Mouse (Mus musculus) 3134 (cell line): Measurements from ENCODE around the gene Iqschfp.

Experiments used
- DNase-seq: peaks from one replicate; pipeline ENCODE4 v3.0.0-alpha.2; 2011; ENCODE audit warnings: low spot score; ENCODE audit not compliant: insufficient read length; ENCODE audit errors: extremely low read depth

The Iqschfp gene

DNA sequence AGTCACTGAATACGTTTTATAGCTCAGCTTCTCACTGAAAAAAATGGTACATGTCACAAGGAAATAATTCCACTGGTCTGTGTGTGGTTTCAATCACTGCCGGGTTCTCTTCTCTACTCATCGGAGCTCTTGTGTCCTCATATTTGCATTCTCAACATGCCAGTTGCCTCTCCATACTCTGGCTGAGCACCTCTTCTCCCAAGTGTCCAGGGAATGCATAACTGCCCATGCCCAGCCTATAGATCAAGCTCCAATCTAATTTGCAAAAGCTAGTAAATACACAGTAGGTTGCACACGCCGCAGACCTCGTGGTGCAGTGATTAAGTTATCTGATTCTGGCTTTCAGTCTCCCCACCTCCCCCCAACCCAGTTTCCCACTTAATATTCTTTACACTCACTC is 433.5 kb downstream of the Iqschfp start:
- no peak for DNase-seq

GRCm38 (mm10) chr3:68332515-68332914 is 440.5 kb downstream of the Iqschfp start:
- DNase-seq: no peak

DNA sequence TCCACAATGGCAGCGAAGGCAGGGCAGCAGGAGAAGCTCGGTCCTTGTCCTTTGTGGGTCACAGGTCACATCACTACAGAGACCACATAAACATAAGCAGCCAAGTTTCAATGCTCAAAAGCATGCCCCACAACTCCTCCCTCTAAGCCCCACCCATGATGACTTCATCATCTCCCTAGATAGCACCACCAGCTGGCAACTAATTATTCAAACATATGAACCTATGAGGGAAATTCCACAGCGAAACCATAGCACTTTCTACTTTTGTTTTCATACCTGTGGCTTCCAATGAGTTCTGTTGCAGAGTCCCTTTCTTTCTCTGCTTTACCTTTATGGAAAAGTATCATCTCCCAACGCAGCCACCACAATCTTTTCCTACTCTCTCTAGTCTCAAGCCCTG is 443.5 kb downstream of the Iqschfp start:
- DNase-seq: no peak

DNA sequence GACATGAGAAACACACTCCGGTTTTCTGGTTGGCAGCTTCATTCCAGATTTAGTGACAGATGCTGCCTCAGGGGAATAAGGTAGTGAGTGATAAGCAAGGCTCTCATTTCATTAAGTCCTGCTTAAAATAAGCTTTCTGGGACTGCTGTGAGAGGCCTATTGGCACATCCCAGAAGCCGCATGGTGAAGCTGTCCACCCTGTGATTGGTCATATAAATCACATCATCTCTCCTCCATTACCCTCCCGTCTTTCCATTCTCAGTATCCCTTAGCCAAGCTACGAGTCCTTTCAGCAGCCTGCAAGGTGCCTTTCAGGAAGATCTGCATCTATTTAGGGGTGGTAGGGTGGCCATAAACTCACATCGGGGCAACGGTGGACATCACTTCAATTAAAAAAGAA is 458.6 kb downstream of the Iqschfp start:
- DNase-seq: no peak

- no peak for DNase-seq
These were observed 459.4 kb downstream of the Iqschfp start for GRCm38 (mm10) chr3:68351461-68351860.

GRCm38 (mm10) chr3:68352961-68353360 is 460.9 kb downstream of the Iqschfp start:
- no peak for DNase-seq

DNA sequence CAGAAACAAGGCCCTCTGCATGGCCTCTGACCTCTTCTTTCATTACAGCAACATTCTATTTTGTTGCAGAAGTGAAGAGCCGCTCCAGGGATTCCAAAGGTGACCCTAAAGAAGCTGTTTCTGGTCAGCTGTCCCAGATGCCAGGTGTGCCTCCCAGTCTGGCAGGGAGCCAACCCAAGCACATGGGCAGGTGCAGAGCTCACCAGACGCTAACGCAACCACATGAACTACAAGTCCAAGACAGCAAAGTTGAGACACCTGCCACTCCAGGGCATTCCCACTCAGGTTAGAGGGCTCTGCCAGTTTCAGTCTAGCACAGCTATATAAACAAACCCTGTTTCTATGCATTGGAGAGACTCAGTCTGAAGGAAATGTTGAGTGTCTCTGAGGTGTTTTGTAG is 461.5 kb downstream of the Iqschfp start:
- no peak for DNase-seq

DNA sequence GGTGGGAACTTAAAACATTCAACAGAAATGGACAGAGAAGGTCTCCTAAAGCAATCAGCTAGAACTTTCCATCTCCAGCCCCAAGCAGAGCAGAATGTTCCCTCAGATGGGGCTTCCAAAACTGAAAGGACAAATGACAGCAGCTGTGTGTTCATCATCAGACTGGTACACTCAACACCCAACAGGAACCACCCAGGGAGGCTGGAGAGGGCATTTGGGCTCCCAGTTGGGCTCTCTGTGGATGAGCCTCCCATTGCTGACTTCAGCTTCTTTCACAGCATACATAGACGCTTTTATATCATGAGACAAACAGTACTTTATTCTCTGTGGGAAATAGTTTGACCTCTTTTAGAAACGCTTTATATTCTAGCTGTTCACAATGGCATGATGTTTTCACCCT is 464.5 kb downstream of the Iqschfp start:
- no peak for DNase-seq

DNA sequence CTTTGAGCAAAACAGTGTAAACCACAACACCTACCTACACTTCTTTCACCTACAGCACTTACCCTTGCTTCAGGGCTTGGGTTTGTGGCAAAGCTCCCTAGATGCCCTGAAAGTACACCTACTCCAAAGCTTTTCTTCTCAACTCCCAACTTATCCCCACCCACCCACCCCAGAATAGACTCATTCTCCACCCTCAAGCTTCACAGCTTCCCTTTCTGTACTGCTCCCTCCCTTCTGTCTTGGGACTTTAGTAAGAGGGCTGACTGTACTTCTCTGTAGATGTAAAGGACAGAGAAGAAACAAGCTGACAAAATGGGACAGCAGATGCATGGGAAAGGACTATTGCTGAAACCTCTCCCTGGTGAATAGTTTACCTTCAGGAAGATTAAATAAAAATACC is 476.0 kb downstream of the Iqschfp start:
- no peak for DNase-seq

DNA sequence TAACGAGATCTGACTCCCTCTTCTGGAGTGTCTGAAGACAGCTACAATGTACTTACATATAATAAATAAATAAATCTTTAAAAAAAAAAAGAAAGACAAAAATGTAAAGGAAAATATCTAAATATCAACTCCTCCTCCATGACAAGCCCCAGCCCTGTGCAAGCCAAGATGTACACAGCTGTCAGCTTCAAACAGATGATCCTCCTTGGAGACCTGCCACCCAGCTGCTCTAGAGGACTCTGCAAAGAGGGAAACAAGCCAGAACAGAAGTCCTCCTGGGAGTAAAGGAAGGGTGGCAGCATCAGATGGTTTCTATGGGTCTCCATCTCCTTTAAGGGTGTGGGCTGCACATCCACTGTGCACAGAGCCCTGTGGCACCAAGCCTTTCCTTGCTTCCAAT is 480.9 kb downstream of the Iqschfp start:
- no peak for DNase-seq

DNA sequence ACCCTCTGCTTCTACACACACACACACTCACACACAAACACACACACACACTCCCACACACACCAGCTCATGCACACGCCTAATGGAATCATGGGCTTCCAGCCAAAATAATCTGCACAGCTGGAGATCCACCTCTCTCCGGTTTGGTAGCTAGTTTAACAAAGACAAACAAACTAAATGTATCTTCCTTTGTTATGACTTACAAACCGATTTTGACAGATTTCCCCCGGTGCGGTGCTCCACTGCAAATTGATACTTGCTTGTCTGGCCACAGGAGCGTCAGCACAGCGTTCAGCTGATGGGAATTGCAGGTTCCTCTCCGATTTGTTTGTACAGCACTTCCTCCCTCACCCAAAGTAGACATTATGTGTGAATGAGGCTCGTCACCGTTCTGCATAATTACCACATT is 483.1 kb downstream of the Iqschfp start:
- DNase-seq: no peak

DNA sequence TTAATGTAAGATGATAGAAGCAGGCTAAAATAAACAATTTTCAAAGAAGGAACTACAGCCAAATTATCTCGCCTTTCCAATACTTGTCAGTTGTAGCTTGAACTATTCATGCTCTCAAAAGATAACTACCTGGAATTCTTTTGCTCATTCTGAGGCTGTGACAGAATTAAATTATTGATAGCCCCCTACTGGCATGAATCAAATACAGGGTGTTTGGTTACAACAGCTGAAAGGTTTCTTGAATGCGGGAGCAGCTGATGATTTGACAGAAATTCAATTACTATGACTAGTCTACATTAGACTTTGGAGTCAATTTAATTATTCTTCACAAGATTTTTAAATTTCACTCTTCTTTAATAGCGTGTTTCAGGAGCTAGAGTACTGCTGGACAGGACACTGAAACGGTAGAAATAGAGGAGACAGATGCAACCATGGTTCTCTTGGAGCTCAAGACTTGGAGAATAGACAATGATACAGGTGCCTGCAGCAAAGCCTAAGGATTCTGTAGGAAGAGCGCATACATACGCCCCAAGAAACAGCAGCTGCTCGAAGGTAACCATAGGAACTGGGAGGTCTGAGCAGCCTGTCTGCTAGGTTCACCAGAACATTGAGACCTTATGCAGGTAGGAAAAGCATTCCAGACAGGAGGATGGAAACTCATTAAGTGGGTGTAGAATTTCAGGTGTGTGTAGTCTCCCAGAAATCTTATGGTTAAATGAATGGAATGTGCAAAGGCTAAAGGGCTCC is 485.6 kb downstream of the Iqschfp start:
- no peak for DNase-seq

- DNase-seq: no peak
These were observed 486.8 kb downstream of the Iqschfp start for GRCm38 (mm10) chr3:68378799-68379198.

DNA sequence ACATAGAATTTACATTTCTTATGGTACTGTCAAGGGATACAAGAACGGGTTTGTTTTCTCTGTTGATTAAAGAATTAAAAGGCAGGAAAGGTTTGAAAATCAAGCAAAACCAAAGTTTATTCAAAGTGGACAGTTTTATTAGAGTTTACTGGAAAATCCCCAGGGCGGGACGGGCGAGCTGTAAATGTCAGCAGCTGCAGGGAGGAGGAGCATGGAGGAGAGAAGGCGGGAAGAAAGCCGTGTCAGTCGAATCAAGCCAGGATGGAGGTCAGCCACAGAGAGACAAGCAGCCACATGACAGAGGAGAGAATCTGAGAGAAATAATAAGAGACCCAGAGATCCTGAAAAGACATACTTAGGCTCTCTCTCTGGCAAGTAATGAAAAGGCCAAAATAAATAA is 487.2 kb downstream of the Iqschfp start:
- no peak for DNase-seq

DNA sequence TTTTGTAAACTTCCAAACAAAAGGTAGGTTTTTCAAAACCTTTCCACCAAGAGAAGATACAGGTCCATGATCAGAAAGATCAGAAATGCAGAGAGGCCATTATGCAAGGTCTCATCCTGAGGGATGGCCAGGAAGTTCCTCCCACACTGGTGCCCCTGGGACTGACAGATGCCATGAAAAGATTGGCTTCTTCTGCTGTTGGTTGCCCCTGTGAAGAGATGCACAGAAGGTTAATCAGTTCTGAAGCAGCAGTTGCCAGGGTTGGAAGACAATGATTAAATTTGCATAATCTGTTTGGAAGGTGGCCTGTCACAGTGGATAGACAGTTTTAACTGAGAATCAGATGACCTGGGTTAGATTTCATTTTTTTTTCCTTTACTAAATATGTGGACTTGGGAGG is 491.6 kb downstream of the Iqschfp start:
- no peak for DNase-seq

DNA sequence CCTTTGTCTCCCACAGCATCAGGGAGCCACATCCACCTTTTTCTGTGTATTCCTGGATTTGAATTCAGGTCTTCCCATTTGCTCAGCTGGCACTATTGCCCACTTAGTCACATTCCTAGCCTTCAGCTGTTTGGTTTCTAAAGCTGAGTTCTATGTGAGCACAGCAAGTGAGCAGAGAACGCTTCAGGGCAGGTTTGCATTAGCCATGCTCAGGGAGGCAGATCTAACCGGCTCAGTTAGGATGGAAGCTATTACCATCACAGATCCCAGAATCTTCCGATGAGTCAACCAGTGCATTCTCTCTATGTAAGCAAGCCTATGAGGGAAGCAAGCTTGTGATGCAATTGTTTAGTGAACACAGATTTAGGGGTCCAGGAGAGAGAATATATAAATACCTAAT is 493.5 kb downstream of the Iqschfp start:
- DNase-seq: no peak

GRCm38 (mm10) chr3:68388023-68388422 is 496.0 kb downstream of the Iqschfp start:
- DNase-seq: no peak

GRCm38 (mm10) chr3:68393578-68393977 is 501.5 kb downstream of the Iqschfp start:
- no peak for DNase-seq

GRCm38 (mm10) chr3:68398691-68399090 is 506.7 kb downstream of the Iqschfp start:
- DNase-seq: no peak

DNA sequence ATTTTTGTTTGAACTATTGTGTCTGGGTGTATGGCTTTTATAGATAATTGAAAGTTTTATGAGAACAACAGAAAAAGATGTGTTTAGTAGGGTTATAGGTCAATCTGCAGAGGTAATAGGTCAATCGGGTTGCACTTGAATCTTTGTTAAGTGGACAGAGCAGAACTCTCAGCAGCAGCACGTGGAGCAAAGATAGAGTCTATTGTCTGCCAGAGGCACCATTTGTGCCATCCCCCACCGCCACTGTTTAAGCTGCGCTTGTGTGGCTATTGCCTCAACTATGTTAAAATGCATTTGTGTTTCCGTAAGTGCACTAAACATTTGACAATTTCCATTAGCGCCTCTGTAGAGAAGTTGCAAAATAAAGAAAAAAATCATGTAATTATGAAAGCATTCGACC is 508.1 kb downstream of the Iqschfp start:
- DNase-seq: no peak

DNA sequence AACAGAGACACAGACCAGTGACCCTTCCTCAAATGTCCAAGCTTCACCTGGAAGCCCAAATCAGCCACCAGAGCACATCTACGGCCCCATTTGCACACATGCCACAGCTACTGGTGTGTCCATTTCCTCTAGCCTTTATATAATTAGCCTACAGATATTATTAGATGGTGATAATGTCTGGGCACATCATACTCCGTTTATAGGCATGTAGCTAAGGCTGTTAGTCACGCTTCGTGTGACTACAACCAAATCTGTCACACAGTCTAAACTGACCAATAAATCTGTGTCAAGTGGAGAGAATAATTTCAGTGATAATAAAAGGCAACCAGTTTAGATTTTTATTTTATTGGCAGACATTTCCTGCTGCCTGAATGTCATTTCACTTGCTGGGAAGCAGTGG is 511.3 kb downstream of the Iqschfp start:
- DNase-seq: no peak

- no peak for DNase-seq
These were observed 511.8 kb downstream of the Iqschfp start for GRCm38 (mm10) chr3:68403783-68404217.

DNA sequence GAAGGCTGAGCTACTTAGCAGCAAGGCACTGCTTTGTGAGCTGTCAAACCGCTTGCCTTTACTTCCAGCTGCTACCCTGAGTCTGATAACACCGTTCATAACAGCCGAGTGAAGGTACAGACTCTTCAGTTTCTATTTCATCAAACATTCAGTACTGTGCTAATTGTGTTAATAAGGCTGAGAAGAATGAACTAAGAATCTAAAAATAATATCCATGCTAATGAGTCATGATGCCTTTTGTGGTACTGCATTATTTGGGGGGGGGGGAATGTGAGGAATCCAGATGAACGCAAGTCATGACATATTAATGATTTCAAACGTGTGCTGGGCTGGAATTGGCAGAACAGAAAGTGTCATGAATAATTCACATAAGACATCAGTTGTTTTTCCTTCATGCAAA is 513.7 kb downstream of the Iqschfp start:
- DNase-seq: no peak
